Mouse (Mus musculus): Measurements from ENCODE around the gene Ncoa7. TPM values are rescaled to one million over a fixed set of nuclear protein-coding genes. Genes with fewer than 3 reads are reported as not detected.
A peak's percentile ranks its signal among the peaks of the same experiment; 100 is the strongest.

Ncoa7 gene
- 18.5 and 19.2 TPM in 2 replicates for polyA plus RNA-seq (2014; fragmentation: Nextera tagmentation; extraction: Ambion mirVana)

DNA sequence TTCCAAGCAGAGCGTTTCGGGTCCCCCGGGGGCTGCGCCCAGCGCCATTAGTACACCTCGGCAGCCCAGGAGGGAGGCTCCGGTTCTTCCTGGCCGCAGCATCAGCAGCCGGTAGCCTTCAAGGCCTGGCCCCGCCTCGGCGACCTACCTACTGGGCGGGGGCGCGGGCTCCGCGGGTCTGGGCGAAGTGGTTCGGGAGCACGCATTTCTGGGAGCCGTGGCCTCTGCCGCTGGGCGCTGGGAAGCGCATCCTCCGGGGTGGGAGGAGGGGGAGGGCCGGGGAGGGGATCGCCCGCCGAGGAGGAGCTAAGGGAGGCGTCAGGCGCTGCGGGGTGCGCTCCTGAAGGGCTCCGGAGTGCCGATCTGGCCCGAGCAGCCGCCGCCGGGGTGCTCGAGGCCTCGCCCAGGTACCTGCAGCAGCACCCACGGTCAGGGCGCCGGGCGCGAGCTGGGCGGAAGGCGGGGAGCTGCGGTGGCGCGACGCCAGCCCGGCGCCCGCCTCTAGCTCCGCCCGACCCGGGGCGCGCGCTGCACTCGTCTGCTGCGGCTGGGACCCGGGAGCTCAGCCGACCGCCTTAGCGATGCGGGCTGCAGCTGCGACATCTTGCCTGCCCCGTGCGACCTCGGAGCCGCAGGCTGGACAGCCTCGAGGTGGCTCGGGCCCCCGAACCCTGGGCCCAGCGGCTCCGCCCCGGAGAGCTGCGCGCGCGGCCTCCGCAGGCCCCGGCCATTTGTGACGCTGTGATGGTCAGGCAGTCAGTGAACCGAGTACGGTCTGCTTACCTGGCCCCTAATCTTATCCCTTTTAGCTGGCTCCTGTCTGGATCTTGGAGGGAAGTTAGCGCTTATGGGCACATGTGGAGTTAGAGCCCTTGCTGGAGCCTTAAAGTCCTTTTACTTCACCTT lies at the start of gene Ncoa7:
Gene Ncoa7 (minus strand): TSS at position 646 of the 906 bp plus-strand sequence.
- Histone ChIP-seq H3K4me3 (replicated peaks; ENCODE audit: low read depth, low read length) (peak within 1 kb of the TSS; percentile 78), H3K9ac (replicated peaks; ENCODE audit: low read length) (peak within 1 kb of the TSS; percentile 88), H3K27ac (replicated peaks; ENCODE audit: low read depth, low read length) (peak within 1 kb of the TSS; percentile 98), H3K9me3 (ENCODE audit: control insufficient read depth, low read length) (no peaks in the 10 kb centered on the region), H3K4me1 (ENCODE audit: control insufficient read depth, insufficient read depth, low read length) (peaks cover 5% of the 10 kb centered on the region; the same call in 1 of the 2 replicates), H3K36me3 (ENCODE audit: control insufficient read depth, insufficient read depth, low read length) (no peaks in the 10 kb centered on the region), H3K4me2 (ENCODE audit: low read length) (peak within 1 kb of the TSS; percentile 68), H3K27me3 (ENCODE audit: control insufficient read depth, insufficient read depth, low read length) (no peaks in the 10 kb centered on the region)
- WGBS, result under 1% methylated on average over 81 of the region's 89 CpGs
- DNase-seq (peak; percentile 88), ATAC-seq (ENCODE audit: low FRiP score, low TSS enrichment) (peak; percentile 92)

DNA sequence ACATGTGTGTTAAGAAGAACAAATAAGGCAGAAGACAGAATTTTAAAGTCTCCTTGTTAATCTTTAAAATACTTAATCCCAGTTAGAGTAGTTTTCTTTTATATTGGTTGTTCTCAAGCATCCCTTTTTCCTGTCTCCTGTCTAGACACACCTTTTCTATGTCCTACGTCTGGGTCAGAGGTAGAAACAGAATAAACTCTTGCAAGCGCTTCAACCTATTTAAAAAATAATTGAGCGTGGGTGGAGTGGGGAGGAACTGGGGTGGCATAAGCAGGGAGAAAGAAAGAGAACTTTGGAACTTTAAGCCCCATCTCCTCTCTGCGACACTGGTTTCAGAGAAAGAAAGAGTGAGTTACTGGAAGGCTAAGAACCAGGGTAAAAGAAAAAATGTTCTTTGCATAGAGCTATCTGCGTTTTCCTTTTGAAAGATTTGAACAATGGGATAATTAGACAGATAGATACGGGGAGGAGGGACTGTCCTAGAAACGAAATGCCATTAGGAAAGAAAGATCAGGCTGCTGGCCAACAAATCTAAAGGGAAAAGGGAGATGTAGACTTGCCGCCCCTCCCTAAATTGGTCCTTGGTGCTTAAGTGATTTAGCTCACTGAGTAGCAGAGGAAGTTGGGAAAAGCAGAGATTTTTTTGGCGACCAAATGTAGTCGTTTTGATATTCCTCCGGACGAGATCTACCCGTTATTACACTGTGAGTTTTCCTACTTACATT lies 42.1 kb upstream of the Ncoa7 start:
- Histone ChIP-seq H3K4me2 (ENCODE audit: low read length) (no peak overlapping the region), H3K27me3 (ENCODE audit: control insufficient read depth, insufficient read depth, low read length) (peaks cover 58% of the 10 kb centered on the region), H3K4me1 (ENCODE audit: control insufficient read depth, insufficient read depth, low read length) (peaks cover 15% of the 10 kb centered on the region; the same call in 1 of the 2 replicates), H3K9ac (replicated peaks; ENCODE audit: low read length) (no peak overlapping the region), H3K4me3 (replicated peaks; ENCODE audit: low read depth, low read length) (no peak overlapping the region), H3K27ac (replicated peaks; ENCODE audit: low read depth, low read length) (no peak overlapping the region), H3K9me3 (ENCODE audit: control insufficient read depth, low read length) (no peaks in the 10 kb centered on the region), H3K36me3 (ENCODE audit: control insufficient read depth, insufficient read depth, low read length) (no peaks in the 10 kb centered on the region)
- ATAC-seq (ENCODE audit: low FRiP score, low TSS enrichment), result no peak
- DNase-seq, result no peak
- WGBS, result 13% methylated on average over 13 of the region's 13 CpGs

DNA sequence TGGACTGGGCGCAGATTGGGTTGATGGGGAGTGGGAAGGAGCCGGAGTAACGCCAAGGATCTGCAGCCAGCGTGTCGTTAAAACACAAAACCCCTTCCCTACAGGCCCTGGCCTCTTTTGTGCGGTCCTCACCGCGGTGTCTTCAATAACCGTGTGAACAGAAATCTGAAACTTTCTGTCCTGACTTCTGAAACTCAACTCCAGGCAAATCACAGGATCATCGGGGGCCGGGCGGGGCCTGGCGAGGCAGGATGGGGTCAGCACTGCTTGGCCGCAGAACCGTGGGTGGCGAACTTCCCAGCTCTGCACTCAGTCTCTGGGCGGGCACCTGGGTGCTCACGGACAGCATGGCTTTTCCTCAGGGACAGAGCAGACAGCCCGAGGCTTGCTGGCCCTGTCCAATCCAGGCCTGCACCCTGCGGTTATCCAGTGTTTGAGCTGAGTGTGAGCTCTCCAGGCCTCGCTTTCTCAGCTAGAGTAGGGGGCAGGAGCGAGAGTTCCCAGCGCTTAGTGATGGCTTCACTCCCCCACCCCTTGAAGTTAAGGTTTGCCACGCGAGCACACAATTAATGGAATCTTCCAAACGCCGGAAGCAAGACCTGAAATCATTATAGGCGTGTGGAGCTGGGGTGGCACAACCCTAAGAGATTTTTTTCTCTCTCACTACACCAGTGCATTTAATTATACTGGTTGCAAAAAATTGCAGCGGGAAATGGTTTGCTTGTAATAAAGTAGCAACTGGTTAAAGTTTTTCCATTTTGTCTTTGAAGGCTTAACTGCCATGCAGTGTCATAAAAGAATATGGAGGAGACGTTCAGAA lies 41.3 kb upstream of the Ncoa7 start:
- no peak for ATAC-seq (ENCODE audit: low FRiP score, low TSS enrichment)
- no peaks in the 10 kb centered on the region for H3K9me3 ChIP-seq (ENCODE audit: control insufficient read depth, low read length)
- H3K4me3 ChIP-seq (replicated peaks; ENCODE audit: low read depth, low read length), result peak overlapping the region; percentile 65
- DNase-seq, result peak; percentile 38
- H3K27me3 ChIP-seq (ENCODE audit: control insufficient read depth, insufficient read depth, low read length), result peaks cover 58% of the 10 kb centered on the region
- H3K27ac ChIP-seq (replicated peaks; ENCODE audit: low read depth, low read length), result no peak overlapping the region
- peaks cover 15% of the 10 kb centered on the region; the same call in 1 of the 2 replicates for H3K4me1 ChIP-seq (ENCODE audit: control insufficient read depth, insufficient read depth, low read length)
- H3K9ac ChIP-seq (replicated peaks; ENCODE audit: low read length), result no peak overlapping the region
- WGBS, result 2% methylated on average over 30 of the region's 30 CpGs
- H3K36me3 ChIP-seq (ENCODE audit: control insufficient read depth, insufficient read depth, low read length), result no peaks in the 10 kb centered on the region
- peak overlapping the region; percentile 87 for H3K4me2 ChIP-seq (ENCODE audit: low read length)

DNA sequence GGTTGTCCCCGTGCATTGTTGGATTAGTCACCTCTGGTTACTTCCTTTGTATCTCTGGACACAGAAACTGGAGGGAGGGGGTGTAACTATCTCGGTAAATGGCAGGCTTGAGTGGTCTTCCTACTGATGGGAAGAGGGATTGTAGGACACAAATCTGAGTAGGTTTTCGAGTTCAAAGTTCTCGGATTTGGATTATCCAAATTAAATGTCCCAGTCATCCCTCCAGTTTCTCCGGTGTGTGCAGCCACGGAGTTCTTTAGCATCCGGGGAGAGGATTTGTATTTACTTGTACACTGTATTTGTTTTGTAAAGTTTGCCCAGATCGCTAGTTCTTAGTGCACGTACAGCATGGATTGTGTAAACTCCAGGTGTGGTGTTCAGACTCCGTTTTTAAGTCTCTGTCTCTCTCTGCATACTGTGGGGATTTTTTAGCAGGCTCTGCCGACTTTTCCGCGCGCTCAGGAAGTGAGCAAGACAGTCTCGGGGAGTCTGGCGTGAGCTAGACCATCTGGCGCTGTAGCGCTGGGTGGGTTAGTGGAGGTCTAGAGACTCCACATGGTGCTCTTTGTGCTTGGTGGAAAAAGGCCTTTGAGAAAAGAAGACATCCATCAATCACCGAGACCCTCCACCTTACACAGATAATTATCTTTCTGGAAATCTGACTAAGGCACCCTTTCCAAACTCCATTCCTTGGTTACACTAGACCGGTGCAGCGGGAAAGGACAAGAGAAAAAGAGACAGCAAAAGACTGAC lies 40.5 kb upstream of the Ncoa7 start:
- WGBS, result under 1% methylated on average over 21 of the region's 21 CpGs

DNA sequence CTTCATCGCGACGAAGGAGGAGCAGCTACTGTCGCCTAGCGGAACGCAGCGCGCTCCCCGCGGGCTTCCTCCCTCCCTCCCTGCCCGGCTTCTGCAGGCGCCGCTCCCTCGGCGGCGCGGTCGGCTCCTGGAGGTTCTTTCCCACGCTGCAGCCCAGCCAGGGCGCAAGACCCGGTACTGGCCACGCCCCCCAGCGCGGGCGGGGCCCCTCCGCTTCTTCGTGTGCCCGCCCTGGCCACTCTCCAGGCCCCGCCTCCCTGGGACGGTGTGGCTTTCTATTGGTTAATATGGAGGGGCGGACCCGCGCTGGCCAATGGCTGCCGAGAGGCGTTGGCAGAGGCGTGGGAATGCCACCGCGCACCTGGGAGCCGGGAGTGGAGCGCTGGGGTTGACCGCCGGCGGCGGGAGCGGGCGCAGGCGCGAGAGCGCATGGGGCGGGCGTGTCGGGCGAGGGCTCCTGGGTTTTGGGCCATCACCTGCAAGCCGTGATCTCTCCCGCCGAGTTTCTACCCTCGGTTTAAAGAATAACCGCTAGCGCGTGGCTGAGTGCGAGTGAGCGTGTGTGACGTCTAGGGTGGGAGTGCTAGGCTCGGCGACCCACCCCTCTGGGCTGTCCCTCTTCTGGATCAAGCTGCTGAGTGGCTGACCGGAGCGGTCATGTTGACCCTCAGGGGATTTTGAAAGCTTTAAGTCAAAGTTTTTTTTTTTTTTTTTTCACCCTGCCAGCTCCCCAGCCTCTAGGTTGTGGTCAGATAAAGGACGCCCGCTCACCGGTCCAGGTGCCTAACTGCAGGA lies 39.7 kb upstream of the Ncoa7 start, which contains the start of gene Hey2:
Gene Hey2 (minus strand): TSS at position 159 of the 795 bp plus-strand sequence.
- no peak within 1 kb of the TSS; the same call in 1 of the 2 replicates for H3K27ac ChIP-seq (replicated peaks; ENCODE audit: low read depth, low read length)
- ATAC-seq (ENCODE audit: low FRiP score, low TSS enrichment), result peak; percentile 100
- peaks cover 58% of the 10 kb centered on the region for H3K27me3 ChIP-seq (ENCODE audit: control insufficient read depth, insufficient read depth, low read length)
- H3K4me3 ChIP-seq (replicated peaks; ENCODE audit: low read depth, low read length), result peak within 1 kb of the TSS; percentile 65
- DNase-seq, result peak; percentile 99
- peak within 1 kb of the TSS; percentile 87 for H3K4me2 ChIP-seq (ENCODE audit: low read length)
- no peaks in the 10 kb centered on the region for H3K9me3 ChIP-seq (ENCODE audit: control insufficient read depth, low read length)
- under 1% methylated on average over 70 of the region's 70 CpGs for WGBS
- no peaks in the 10 kb centered on the region for H3K36me3 ChIP-seq (ENCODE audit: control insufficient read depth, insufficient read depth, low read length)
- peak within 1 kb of the TSS; percentile 45 for H3K9ac ChIP-seq (replicated peaks; ENCODE audit: low read length)
- peaks cover 15% of the 10 kb centered on the region; the same call in 1 of the 2 replicates for H3K4me1 ChIP-seq (ENCODE audit: control insufficient read depth, insufficient read depth, low read length)

More for the DNA sequence above, 40.5 kb upstream of the Ncoa7 start:
- peaks cover 15% of the 10 kb centered on the region; the same call in 1 of the 2 replicates for H3K4me1 ChIP-seq (ENCODE audit: control insufficient read depth, insufficient read depth, low read length)
- ATAC-seq (ENCODE audit: low FRiP score, low TSS enrichment) (no peak), DNase-seq (peak; percentile 50)
- H3K4me3 ChIP-seq (replicated peaks; ENCODE audit: low read depth, low read length), result peak overlapping the region; percentile 65
- no peak overlapping the region for H3K9ac ChIP-seq (replicated peaks; ENCODE audit: low read length)
- H3K9me3 ChIP-seq (ENCODE audit: control insufficient read depth, low read length), result no peaks in the 10 kb centered on the region
- peak overlapping the region; percentile 87 for H3K4me2 ChIP-seq (ENCODE audit: low read length)
- peaks cover 58% of the 10 kb centered on the region for H3K27me3 ChIP-seq (ENCODE audit: control insufficient read depth, insufficient read depth, low read length)
- no peaks in the 10 kb centered on the region for H3K36me3 ChIP-seq (ENCODE audit: control insufficient read depth, insufficient read depth, low read length)
- H3K27ac ChIP-seq (replicated peaks; ENCODE audit: low read depth, low read length), result no peak overlapping the region

DNA sequence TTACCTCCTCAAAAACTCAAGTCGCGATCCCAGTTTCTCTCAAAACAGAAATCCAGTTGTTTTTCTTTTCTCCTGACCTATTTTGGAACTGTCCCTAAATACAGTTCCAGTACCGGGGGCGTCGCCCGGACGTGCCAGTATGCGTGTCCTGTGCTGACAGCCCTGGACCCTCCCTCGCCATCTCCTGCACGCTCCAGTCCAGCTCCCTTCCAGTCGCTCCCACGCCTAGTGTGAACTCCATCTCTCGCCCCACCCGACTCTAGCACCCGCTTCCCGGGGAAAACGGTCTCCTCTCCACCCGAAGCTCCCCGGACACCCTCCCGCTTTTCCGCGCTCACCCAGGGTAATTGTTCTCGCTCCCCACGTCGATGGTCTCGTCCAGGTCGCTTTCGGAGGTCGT lies 39.1 kb upstream of the Ncoa7 start:
- no peak for DNase-seq
- Histone ChIP-seq H3K36me3 (ENCODE audit: control insufficient read depth, insufficient read depth, low read length) (no peaks in the 10 kb centered on the region), H3K4me2 (ENCODE audit: low read length) (peak overlapping the region; percentile 87), H3K27ac (replicated peaks; ENCODE audit: low read depth, low read length) (no peak overlapping the region; the same call in 1 of the 2 replicates), H3K9ac (replicated peaks; ENCODE audit: low read length) (peak overlapping the region; percentile 45), H3K4me1 (ENCODE audit: control insufficient read depth, insufficient read depth, low read length) (peaks cover 15% of the 10 kb centered on the region; the same call in 1 of the 2 replicates), H3K9me3 (ENCODE audit: control insufficient read depth, low read length) (no peaks in the 10 kb centered on the region), H3K4me3 (replicated peaks; ENCODE audit: low read depth, low read length) (peak overlapping the region; percentile 65), H3K27me3 (ENCODE audit: control insufficient read depth, insufficient read depth, low read length) (peaks cover 58% of the 10 kb centered on the region)
- ATAC-seq (ENCODE audit: low FRiP score, low TSS enrichment), result peak; percentile 62
- under 1% methylated on average over 29 of the region's 29 CpGs for WGBS

DNA sequence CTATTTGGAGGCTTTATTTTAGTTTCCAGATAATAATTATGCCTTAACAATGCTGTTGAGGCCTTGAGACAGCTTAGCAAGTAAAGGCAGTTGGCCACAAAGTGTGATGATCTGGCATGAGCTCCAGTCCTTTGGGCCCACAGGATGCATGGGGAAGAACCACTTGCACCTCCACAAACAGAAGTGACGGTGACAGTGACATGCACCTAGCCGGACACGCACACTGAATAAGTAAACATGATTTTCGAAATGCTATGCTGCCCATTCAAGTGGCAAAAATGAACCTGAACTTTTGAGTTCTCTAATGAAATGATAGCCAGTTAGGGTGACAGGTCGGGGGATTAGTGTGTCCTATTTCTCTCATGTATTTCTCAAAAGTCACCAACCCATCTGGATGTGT lies 37.7 kb upstream of the Ncoa7 start:
- Histone ChIP-seq H3K27me3 (ENCODE audit: control insufficient read depth, insufficient read depth, low read length) (peaks cover 44% of the 10 kb centered on the region), H3K4me1 (ENCODE audit: control insufficient read depth, insufficient read depth, low read length) (peaks cover 15% of the 10 kb centered on the region; the same call in 1 of the 2 replicates), H3K27ac (replicated peaks; ENCODE audit: low read depth, low read length) (no peak overlapping the region), H3K9me3 (ENCODE audit: control insufficient read depth, low read length) (no peaks in the 10 kb centered on the region), H3K4me3 (replicated peaks; ENCODE audit: low read depth, low read length) (no peak overlapping the region), H3K36me3 (ENCODE audit: control insufficient read depth, insufficient read depth, low read length) (no peaks in the 10 kb centered on the region), H3K9ac (replicated peaks; ENCODE audit: low read length) (no peak overlapping the region), H3K4me2 (ENCODE audit: low read length) (peak overlapping the region; percentile 87)
- ATAC-seq (ENCODE audit: low FRiP score, low TSS enrichment) (no peak), DNase-seq (no peak)
- 78% methylated on average over 5 of the region's 5 CpGs for whole genome bisulfite sequencing

Measured in midbrain, embryonic 14.5 days (tissue).